Mouse (Mus musculus) kidney, postnatal 4 days (tissue): Measurements from ENCODE around the gene Spag5.

Experiments used
- DNase-seq, 2 experiments: peaks; one replicate each; pipeline ENCODE4 v3.0.0; 2021; ENCODE audit warnings: mixed read lengths in 2 of 2

Spag5 gene

DNA sequence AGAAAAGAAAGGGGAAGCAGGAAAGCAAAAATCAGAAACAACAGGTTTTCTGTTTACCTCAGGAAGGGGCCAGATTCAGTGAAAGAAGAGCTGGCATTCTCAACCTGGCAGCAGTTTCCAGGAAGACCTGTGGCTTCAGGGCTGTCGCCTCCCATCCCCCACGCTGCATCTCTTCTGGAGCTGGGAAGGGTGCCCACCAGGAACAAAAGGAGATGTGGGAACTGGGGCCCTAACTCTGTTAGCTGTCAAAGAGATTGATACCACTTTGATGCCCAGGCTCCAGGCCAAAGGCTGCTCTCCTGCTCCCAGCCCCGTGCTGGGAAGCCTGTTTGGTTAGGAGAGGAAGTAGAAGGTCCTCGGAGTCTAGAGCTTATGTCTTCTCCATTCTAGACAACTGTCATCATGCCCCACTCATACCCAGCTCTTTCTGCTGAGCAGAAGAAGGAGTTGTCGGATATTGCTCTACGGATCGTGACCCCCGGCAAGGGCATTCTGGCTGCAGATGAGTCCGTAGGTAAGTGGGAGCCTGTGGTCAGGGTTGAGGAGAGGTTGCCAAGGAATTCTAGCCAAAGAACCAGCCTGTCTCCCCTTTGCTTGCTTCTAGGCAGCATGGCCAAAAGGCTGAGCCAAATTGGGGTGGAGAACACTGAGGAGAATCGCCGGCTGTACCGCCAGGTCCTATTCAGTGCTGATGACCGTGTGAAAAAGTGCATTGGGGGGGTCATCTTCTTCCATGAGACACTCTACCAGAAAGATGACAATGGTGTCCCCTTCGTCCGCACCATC is 22.9 kb downstream of the Spag5 start:
- no peak for DNase-seq

DNA sequence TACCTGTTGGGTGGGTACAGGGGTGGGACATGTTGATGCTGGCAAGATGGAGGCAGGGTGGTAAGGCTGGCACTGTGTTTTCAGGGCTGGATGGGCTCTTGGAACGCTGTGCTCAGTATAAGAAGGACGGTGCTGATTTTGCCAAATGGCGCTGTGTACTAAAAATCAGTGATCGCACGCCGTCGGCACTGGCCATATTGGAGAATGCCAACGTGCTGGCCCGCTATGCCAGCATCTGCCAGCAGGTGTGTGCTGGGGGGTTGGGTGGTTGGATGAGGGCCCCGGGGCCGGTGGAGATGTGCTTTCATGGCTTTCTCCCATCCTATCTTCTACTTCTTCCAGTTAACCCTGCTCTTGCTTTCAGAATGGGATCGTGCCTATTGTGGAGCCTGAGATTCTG is 23.6 kb downstream of the Spag5 start:
- no peak for DNase-seq

DNA sequence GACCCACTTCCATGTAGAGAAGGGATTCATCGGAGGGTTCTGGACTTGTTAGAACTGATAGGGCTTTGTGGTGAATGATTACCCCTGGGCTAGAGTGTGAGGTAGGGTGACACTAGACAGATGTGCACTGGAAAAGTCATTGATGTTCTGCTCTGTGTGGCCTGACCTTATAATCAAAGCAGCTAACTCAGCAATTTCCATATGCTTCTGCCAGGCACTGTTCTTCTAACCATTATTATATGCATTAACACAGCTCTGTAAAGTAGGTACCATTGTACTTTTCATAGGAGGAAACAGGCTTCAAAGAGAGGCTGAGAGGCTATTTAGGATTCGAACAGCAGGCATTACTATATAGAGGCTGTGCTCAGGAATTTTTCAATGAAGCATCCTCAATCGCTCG is 25.9 kb downstream of the Spag5 start:
- DNase-seq = no peak

DNA sequence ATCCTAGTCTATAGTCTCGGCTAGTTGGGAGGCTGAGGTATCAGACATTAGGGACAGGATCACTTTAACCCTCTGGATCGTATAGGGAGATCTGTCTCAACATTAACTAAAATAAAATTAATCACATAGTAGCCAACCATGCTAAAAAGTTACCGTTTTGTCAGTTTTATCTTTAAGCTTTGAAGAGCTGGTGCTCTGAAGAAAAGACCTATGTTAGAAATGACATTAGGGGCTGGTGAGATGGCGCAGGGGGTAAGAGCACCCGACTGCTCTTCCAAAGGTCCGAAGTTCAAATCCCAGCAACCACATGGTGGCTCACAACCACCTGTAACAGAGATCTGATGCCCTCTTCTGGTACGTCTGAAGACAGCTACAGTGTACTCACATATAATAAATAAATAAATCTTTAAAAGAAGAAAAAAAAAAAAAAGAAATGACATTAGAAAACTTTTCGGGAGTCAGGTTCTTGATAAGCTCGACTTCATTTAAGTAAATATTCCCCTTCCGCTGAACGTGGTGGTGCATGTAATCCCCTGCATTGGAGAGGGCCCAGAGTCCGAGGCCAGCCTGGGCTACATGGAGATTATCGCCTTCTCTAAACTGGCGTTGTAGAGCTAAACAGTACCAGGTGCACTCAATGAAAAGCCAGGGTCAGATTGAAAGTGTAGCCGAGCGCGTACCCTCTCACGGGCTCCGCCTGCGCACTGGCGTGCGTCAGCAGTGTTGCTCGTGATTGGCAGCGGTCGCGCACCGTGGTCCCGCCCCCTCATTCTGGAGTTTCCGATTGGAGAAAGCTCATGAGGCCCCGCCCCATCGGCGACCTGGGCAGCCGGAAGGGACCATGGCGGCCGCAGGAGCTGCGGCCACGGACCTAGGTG is 26.5 kb downstream of the Spag5 start, which contains the start of gene Pigs:
Gene Pigs, plus strand, starts transcription at position 782 of the 878 bp plus-strand sequence.
- peak; percentile 98 to 99 for DNase-seq

DNA sequence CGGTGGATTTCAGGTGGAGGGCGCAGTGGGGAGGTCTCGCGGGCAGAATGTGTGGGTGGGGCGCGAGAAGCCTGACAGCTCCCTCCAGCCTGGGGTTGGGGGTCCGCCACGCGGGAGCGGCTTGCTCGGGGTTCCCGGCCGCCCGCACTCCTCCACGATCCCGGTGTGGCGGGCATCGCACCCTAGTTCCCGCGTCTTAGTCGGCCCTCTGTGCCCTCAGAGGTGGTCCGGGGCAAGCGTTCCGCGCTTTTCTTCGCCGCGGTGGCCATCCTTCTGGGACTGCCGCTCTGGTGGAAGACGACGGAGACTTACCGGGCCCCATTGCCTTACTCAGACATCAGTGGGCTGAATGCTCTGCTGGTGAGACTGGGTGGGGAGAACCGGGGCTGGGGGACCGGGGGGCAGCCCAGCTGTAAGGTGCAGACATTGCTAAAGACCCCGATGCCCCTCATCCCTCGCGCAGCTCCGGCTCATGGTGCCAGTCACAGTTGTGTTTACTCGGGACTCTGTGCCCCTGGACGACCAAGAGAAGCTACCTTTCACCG is 27.3 kb downstream of the Spag5 start:
- no peak for DNase-seq

DNA sequence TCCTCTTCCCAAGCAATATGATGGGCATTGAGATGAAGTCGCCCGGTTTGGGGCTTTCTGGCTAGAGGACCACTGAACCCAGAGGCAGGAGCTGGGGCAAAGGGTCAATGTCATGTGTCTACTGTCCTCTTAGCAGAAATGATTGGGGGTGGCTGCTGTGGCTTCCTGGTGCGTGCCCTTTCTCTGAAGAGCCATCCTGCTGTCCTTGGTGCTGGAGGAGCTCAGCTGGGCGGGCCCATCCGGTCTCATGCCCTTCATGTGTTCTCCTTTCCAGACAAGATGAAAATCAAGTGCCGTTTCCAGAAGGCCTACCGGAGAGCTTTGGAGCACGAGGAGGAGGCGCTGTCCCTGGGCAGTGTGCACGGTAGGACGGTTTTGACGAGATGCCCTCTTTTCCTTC is 31.3 kb downstream of the Spag5 start:
- DNase-seq = no peak

DNA sequence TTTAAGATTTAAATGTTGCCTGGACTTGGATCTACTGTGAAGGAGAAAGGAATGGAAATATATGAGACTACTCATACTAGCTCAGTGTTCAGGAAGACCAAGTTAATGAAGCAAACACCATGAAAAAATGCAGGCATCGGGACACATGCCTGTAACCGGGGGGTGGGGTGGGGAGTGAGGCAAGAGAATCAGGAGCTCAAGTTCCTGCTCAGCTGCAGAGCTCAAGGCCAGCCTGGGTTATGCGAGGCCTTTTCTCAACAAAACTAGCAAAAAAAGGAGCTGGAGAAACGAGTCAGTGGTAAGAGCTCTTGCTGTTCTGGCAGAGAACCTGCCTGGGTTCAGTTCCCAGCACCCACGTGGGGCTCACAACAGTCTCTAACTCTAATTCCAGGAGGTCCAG is 32.7 kb downstream of the Spag5 start:
- no peak for DNase-seq

DNA sequence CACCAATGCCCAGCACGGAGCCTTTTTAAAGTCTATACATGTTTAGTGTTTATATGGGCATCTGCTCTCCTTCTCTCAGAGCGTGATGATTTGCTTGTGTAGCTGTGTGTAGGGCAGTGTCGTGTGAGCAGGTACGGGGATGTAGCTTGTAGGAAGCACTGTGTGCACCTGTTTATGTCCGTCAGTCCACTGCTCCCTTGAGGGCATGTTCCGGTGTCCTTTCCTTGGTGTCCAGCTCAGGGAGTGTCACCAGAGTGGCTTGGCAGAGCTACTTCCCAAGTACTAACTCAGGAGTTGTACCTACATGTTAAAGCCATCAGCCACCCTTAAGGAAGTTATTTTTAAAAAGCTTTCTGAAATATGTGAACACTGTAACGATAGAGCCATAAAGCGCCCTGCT is 35.7 kb downstream of the Spag5 start:
- no peak for DNase-seq

DNA sequence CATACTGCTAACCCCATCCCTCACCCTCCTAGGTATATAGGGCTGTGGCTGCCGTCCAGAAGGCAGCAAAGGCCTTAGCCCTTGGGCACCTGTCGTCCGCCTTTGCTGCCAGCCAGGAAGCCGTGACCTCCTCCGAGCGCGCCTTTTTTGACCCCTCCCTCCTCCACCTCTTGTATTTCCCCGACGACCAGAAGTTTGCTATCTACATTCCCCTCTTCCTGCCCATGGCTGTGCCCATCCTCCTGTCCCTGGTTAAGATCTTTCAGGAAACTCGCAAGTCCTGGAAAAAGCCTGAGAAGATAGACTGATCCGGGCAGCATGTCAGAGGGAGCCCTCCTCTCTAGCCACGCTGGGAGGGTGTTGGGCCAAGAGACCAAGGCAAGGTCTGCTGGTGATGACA is 40.4 kb downstream of the Spag5 start:
- DNase-seq = no peak

DNA sequence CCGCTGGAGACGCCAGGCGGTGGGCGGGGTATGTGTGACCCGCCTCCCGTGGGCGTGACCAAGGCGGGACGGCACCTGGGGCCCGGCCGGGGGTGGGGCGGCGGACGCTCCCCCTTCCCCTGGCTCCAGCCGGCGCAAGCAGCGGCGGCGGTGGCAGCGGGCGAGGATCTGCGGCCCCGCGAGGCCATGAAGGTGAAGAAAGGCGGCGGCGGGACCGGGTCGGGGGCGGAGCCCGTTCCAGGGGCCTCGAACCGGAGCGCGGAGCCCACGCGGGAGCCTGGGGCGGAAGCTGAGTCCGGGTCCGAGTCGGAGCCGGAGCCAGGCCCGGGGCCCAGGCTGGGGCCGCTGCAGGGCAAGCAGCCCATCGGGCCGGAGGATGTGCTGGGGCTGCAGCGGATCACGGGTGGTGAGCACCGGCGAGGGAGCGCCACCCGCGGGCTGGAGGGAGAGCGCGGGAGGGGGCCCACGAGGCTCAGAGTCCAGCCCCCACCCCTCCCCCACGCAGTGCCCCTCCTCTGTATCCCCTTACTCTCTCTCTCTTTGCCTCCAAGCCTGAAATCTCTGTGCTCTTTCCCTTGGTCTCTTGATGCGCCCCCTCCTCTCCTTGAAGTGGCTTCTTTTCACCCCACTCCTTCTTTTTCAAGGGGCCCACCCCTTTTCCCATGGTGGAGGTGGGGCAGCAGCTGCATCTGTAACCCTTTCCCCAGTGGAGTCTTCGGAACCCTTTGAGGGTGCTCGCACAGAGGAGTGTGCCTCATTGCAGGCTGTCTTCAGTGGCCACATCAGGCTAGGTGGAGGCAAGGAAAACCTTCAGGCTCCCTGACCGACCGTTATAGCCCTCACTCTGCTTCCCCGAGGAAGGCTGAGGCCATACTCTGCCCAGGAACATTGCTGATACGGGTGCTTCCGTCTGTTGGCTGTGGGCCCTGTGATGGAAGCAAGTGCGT is 42.3 kb downstream of the Spag5 start, which contains the start of gene Unc119:
Gene Unc119, plus strand, starts transcription at position 102 of the 947 bp plus-strand sequence.
- peak; percentile 87 to 91 for DNase-seq

DNA sequence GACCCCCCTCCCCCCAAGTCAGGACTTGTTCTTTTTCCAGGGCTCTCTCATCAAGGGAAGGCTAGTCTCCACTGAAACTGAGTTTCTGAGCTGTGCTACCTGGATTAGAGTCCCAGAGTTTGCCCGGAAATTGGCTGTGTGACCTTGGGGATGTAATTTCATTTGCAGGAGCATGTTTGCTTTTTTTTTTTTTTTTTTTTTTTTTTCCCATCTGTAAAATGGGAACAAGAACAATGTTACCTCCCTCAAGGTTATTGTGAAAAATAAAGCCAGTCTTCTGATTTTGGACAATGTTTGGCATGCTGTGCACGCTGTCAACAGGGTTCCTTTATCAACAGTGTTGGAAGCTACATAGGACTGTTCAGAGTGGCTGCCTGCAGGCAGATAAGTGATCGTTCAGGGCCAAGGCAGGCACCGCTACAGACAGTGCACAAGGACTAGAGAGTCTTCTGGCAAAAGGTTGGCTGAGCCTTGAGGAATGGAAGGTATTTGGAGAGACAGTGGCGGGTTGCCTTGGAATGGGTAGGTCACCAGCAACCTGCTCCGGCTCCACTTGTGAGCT is 43.1 kb downstream of the Spag5 start:
- no peak for DNase-seq

DNA sequence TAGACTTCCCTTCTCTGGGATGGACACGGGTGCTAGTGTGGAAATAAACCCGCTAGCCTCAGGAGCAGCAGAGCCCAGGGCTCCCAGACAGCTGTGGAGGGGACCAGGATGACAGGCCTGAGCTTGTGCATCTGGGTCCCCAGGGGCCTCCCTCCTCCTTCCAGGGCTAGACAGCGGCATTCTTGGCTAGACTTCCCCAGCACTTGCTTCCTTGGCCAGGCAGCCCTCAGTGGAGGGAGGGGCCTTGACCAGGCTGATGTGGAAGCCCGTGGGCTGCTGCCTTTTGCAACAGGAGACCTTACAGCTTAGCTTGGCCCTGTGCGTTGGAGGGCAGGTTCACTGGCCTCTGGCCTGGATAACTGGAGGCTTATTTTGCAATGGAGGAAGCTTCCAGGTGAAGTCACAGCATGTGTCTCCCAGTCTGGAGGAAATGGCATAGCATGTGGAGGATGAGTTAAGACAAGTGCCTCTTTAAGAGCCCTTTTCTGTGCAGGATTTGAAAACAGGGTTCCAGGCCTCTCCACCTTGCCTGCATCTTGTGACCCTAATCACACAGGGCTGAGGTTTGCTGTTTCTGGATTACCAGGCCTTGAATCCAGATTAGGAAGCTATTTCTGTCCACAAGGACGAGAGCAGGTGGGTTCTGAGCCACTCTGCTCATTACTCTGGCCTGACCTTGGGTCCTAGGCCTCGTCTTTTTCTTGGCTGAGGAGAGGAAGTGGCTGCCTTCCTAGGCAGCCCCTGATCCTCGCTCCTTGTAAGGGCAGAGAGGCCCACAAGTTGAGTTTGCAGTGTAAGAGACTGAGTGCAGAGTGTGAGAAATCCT is 43.8 kb downstream of the Spag5 start:
- peak; percentile 74 to 77 for DNase-seq

DNA sequence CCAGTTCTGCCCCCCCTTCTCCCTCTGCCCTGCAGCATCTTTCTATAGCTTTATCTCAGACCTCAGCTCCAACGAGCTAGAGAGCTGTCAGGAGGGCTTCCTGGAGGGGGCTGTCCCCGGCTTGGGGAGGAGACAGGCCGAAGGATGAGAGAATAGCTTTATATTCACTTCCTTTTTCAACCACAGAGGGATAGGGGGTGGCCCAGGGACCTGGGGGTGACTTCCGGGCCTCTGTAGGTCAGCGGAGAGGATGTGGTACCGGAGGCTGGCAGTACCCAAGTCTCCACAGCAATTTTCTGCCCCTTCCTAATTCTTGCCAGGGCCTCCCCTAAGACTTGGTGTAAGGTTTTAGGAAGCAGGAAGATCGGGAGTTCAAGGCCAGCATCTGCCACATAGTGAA is 44.5 kb downstream of the Spag5 start:
- peak in 1 of 2 experiments; percentile 12 for DNase-seq

DNA sequence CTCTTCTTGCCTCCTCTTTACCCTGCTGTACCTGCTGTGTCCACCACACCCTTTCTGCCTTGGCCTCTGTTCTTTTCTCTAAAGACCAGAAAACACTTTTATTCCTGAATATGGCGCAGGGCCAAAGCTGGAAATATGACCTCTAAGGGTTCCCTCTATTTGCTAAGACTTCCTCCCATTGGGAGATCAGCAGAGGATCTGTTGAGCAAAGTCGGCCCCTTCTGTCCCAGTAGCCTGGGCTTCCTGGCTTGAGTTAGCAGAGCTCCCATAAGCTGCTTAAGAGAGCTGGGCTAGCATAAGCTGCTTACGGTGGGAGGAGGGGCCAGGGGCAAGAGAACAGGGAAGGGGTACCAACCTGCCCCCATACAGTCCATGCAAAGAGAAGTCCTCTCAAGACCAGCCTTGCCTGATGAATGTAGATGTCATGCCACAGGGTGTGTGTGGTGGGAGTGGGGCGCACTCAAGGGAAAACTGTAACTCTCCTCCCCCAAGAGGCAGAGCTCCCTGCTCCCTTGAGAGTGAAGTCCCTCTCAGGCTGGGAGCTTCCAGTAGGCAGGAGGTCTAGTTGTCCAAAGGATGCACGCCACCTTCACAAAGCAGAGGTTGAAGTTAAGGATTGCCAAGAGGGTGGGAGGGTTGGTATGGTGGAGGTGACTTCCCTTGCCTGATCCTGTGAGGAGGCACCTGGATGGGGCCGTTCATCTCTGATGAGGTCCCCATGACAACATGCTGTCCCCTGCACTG is 45.2 kb downstream of the Spag5 start:
- no peak for DNase-seq

DNA sequence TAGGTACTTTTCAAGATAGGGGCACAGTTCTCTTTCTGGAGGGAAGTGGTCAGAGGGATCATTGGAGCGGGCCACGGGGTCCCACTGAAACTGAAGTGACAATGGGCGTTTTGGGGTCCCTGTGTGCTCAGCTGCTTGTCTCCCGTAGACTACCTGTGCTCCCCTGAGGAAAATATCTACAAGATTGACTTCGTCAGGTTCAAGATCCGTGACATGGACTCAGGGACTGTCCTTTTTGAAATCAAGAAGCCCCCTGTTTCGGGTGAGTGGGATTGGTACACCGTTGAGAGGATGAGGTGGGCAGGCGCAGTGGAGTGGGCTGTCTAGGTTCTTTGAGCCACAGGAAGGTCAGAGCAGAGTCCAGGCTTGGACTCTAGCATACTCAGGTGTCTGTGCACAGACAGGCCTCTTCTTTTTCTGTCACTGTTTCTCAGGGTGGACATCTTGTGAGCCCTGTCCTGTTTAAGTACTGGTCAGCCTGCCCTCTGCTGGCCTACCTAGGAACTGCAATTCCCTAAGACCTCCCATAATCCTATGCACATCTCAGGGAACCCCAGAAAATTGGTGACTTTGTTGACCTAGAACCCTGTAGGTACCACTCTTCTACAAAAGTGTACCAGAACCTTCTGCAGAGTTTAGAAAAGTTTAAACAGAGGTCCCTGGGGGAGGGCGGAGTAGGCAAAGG is 45.9 kb downstream of the Spag5 start:
- DNase-seq = peak; percentile 88

DNA sequence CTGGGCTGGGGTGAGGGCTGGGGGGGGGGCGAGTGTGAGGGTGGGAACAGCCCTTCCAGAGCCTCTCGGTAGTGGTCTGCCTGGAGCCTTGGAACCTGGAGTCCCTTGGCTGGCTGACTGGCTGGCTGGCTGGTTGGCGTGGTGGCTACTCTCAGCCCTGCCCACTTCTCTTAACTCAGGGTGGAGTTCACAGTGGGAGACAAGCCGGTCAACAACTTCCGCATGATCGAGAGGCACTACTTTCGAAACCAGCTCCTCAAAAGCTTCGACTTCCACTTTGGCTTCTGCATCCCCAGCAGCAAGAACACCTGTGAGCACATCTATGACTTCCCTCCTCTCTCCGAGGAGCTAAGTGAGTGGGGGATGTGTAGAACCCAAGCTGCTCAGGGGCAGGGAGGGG is 46.6 kb downstream of the Spag5 start:
- no peak for DNase-seq

DNA sequence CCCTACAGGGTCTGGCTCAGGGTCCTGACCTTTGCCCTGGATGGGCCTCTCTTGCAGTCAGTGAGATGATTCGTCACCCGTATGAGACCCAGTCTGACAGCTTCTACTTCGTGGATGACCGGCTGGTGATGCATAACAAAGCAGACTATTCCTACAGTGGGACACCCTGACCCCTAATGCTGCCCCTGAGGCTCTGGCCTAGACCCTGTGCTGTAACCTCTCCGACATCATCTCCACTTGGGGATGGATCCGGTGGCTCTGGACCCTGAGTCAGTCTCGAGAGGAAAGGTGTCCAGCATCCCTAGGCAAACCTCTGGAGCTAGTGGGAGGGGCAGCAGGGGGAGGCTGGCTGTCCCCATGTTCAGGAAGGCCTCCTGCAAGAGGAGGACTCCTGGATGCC is 47.1 kb downstream of the Spag5 start:
- no peak for DNase-seq

DNA sequence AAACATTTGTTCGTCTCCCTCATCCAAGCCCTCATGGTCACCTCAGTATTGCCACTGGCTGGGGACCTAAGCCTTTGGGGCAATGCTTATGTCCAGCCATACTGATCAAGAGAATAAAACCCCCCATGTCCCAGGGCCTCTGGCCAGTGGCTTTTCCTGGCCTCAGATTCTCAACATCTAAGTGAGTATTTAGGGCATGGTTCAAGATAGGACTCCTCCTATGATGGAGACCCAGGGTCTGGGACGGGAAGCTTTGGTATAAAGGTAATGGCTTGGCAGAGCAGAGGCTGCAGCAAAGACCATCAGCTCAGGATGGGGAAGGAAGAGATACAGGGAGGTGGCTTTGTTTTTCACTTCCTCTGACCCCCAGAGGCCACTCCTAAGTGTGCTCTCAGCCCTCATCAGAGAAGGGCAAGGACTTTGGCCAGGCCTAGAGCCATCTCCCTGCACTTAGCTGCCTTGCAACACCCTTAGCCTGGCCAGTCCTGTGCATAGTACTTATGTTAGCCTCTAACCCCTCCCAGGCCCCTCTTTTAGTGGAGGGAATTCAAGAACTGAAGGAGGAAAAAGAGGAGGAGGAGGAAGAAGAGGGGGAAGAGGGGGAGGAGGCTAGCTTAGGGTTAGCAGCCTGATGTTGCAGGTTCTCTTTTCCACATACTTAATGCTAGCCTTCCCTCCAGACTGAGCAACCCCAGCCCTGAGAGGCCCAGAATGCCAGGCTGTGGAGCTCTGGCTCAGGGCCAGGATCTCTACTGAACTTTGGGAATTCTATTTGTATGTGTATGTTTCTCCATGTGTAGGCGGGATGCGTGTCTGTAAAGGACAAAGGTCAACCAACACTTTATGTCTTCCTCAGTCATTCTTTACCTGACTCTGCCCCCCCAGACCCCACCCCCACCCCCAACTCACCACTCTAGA is 48.4 kb downstream of the Spag5 start:
- DNase-seq = peak in 1 of 2 experiments; percentile 46

DNA sequence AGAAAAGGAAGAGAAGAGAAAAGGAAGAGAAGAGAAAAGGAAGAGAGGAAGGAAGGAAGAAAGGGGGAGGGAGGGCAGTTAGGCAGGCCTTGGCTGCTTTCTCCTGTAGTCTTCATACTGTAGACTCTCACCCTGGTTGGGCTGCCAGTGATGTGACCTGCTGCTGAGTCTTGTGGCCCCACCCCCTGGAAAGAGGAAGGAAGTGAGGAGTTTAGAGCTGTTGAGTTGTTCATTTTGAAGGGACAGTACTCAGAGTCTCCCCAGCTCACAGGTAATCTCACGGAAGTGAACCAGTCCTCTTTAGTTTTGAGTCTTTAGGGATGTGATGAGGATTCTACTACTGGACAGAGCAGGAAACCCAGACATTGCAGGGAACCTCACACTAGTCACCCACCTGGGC is 51.8 kb downstream of the Spag5 start:
- no peak for DNase-seq
